Mouse (Mus musculus): ENCODE data around the gene Foxo3. TPM values are rescaled to one million over a fixed set of nuclear protein-coding genes. Genes with fewer than 3 reads are reported as not detected.

The Foxo3 gene
- total RNA-seq, 2 experiments from 2014 or later: 40.1 to 41.1 TPM

DNA sequence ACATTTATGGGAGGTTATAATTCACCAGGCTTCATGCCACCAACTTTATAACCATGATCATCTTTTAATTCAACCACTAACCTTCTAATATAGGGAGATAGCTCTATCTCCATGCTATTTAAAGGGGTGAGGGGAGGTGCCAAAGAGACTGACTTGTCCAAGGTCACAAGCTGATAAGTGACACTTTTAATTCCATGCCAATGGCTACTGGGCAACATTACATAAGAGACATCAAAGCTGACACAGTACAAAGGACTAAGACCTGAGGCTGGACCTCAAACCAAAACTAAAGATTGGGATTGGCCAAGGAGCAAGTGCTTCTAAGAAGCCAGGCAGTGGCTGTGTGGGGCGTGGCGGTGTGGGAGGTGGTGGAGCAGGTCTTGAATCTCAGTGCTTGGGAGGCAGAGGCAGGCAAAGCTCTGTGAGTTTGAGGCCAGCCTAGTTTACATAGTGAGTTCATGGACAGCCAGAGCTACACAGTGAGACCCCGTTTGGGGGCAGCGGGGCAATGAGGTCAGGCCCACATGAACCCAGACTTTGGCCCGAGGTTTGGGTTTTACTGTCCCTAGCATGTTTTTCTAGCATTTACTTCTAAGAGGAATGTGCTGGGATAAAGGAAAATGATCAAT, 46.0 kb downstream of the Foxo3 start:
- no peak for DNase-seq (ENCODE audit: low spot score in 2 of 2)

DNA sequence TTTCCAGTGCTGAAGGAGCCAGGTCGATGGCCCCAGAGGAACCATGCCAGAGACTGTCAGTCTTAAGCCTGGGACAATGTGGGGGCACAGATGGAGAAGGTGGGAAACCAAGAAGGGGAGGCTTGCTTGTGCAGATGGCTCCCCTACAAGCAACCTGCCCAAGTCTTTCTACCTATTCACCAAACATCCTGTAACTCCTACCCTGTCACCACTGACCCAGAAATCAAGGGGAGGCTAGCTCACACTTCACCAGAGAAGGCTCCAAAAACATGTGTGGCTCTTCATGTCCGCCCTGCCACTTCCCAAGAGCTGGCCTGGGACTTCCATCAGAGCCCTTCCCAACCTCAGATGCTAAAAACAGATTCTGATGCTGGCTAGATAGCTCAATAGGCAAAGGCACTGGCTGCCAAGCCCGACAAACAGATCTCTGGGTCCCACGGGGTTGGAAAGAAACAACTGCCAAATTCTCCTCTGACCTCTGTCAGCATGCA, 48.8 kb downstream of the Foxo3 start:
- DNase-seq (ENCODE audit: low spot score in 2 of 2): no peak

GRCm38 (mm10) chr10:42226176-42226575, 50.4 kb downstream of the Foxo3 start:
- no peak for DNase-seq (ENCODE audit: low spot score in 2 of 2)

- no peak for DNase-seq (ENCODE audit: low spot score in 2 of 2)
Observed at GRCm38 (mm10) chr10:42225184-42225935, 51.2 kb downstream of the Foxo3 start.

DNA sequence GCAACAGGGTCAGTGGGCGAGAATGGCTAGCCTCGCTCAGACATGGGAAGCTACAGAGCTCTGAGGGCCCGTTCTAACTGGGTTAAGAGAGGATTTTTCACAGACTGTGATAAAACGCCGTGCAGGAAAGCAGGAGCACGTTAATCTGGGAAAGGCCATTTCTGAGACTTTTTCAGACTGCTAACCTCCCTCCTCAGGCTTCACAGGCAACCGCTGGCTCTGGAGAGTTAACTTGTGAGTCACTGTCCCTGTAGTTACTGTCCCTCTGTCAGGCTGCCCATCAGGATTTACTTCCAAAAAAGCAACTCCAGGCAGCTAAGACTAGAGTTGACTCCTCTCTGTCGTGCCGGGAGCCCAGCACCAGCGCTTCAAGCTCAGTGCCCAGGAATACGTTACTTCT, 54.6 kb downstream of the Foxo3 start:
- DNase-seq (ENCODE audit: low spot score in 2 of 2): no peak

- no peak for DNase-seq (ENCODE audit: low spot score in 2 of 2)
Observed at GRCm38 (mm10) chr10:42221136-42221891, 55.2 kb downstream of the Foxo3 start.

GRCm38 (mm10) chr10:42220418-42220952, 56.1 kb downstream of the Foxo3 start:
- no peak for DNase-seq (ENCODE audit: low spot score in 2 of 2)

- no peak for DNase-seq (ENCODE audit: low spot score in 2 of 2)
Observed at GRCm38 (mm10) chr10:42211407-42211806, 65.1 kb downstream of the Foxo3 start.

- DNase-seq (ENCODE audit: low spot score in 2 of 2): no peak
Observed at GRCm38 (mm10) chr10:42210641-42211040, 65.9 kb downstream of the Foxo3 start.

- no peak for DNase-seq (ENCODE audit: low spot score in 2 of 2)
Observed at GRCm38 (mm10) chr10:42209809-42210208, 66.7 kb downstream of the Foxo3 start.

- DNase-seq (ENCODE audit: low spot score in 2 of 2): no peak
Observed at GRCm38 (mm10) chr10:42207612-42208011, 68.9 kb downstream of the Foxo3 start.

DNA sequence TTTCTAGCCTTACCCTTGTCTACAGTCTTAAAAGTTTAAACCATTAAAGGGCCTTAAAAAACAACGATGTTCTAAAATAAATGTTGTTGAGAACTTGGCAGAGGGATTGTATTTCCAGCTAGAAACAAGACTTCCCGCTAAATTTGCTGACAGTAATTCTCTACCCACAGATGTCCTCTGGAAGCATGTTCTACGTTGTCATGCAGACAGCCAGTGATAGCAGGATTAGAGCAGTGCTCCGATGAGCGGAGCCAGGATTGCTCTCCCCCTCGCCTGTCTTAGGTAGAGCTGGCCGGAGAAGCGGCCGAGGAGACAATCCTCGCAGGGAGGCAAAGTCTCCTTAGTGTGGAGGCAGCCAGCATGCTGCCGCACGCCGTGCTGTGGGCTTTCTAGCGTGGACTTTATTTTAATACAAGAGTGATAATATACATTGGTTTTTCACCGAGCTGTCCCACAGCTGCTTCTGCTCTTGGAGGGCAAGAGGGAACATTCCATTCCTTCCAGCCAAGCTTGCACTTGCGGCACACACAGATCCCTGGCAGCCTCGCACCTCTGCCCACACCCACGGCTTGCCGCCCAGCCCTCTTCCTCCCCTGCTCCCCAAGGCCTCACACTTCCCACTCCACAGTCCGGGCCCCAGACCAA, 71.7 kb downstream of the Foxo3 start:
- DNase-seq (ENCODE audit: low spot score in 2 of 2): no peak

GRCm38 (mm10) chr10:42203321-42204155, 73.0 kb downstream of the Foxo3 start:
- no peak for DNase-seq (ENCODE audit: low spot score in 2 of 2)

DNA sequence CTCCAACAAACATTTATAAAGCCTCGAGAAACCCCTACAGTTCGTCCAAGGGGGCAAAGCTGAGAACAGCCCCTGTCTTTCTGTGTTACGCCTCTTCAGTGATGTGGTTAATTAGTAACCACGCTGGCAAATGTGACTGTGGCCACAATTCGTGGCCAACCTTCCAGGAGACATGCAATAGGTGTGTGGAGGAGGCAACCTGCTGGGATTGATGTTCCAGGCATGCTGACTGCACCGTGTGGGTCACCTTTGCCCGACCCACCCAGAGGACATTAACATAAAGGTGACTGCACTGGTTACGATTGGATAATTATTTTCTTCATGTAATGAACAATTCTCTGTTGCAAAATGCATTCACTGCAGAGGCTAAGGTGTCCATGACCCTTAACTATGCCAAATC, 74.0 kb downstream of the Foxo3 start:
- no peak for DNase-seq (ENCODE audit: low spot score in 2 of 2)

DNA sequence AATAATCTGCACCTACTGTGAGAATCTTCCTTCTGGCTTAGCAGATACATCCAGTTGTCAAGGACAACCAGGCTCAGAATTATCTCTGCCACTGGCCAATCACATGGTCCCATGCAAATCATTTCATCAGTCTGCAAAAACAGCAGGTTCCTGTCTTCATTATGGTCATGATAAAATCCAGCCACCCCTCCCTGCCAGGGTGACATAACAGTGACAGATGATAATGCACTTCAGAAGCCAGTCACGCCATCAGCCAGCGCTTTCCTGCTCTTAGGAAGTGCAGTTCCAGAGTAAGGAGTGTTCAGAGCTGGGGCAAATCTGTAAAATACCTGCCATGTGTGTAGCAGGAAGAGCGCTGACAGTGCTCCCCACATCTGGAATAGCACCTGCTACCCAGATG, 77.1 kb downstream of the Foxo3 start:
- DNase-seq (ENCODE audit: low spot score in 2 of 2): no peak

GRCm38 (mm10) chr10:42198682-42199081, 77.9 kb downstream of the Foxo3 start:
- no peak for DNase-seq (ENCODE audit: low spot score in 2 of 2)

DNA sequence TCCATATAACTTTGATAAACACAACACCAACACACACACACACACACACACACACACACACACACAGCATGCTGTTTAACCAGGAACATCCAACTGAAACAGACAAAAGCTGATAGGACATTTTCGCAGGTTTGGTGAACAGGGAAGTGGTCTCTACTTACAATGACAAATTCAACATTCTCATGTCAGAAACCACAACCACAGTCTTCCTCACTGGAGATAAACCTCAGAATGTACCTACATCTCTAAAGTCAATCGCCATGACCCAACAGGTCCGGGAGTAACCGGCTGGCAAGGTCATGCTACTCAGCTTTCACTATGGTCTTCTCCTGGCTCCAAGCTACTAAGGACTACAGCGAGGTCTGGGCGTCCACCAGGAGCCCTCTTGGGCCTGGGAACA, 81.8 kb downstream of the Foxo3 start:
- DNase-seq (ENCODE audit: low spot score in 2 of 2): no peak

DNA sequence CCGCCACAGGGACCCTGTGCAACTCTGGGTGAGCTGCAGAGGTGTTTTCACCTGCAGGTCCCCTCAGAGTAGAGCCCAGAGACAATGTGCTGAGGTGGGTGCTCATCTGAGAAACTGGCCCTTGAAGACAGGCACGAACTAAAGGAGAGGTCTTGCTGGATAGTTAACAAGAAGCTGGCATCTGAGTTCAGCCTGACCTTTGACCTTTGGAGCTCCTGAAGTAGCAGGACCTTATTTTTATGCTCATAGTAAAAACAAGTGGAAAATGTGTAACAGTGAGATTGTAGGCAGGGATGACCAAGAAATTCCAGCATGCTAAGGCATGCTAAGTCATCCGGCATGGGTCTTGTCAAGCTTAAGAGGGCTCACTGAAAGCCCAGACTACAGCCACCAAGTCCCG, 82.6 kb downstream of the Foxo3 start:
- no peak for DNase-seq (ENCODE audit: low spot score in 2 of 2)

DNA sequence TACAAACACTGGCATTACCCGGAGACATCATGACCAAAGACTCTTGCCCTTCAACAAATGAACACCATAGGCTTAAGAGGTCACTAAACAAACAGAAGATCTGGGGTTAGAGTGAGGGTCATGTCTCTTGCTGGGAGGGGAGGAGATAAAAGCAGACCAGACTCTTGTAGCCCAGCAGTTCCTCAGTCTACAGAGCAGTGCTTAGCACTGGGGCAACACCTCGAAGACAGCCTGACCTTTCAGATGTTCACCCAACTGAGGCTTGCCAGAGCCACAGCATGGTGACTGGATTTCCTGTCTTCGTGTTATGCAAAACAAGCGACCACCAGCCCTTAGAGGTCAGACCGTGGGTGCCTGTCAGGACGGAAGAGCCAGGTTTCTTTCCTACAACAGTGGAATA, 83.6 kb downstream of the Foxo3 start:
- no peak for DNase-seq (ENCODE audit: low spot score in 2 of 2)

- DNase-seq (ENCODE audit: low spot score in 2 of 2): no peak
Observed at GRCm38 (mm10) chr10:42189674-42190434, 86.7 kb downstream of the Foxo3 start.

All from layer of hippocampus, postnatal 14 days (tissue).